Mouse (Mus musculus): Measurements from ENCODE around the gene Uck1.

Uck1 gene

DNA sequence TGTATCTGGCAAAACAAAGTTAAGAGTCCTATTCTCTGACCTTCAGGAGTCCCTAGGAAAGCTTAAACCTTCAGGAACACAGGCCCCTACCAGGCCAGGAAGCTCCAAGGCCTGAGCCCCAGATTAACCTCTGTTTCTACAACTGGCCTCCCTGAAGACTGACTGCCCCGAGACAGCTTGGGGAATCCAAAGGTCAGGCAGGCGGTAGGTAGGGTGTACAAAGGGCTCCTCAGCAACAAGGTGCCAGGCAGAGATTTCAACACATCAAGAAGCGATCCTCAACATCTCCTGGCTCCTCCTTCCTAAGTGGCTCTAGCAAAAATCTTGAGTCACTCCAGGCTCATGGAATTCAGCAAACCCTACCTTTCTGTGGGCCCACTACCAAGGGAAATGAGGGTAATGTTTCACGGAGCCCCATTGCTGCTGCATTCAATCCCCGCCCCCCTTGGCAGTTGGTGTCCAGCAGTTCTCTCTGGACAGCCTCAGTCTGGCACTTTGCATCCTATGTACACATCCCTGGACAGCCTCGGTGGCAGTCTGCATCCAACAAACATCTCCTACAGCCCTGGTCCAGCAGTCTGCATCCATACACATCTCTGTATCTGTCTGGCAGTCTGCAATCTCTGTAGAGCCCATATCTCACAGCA, 949 bp downstream of the Uck1 start:
- DNase-seq (ENCODE audit: low read depth, low spot score), result no peak

DNA sequence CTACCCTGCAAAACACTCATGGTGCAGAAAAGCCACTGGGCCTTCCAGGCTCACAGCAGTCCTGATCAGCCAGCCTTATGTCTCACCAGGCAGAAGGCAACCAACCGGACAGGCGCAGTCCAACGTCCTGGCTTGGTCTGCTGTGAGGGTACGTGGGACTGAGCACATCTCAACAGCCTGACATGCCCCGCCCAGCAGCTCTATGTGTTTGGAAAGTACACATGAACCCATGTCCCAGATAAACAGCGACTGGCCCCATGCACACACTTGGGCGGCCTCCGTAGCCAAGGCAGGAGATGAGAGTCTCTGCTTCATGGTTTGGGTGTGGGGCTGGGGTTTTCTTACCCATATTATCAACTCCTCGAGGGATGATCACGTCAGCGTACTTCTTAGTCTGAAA, 3.7 kb downstream of the Uck1 start:
- no peak for DNase-seq (ENCODE audit: low read depth, low spot score)

DNA sequence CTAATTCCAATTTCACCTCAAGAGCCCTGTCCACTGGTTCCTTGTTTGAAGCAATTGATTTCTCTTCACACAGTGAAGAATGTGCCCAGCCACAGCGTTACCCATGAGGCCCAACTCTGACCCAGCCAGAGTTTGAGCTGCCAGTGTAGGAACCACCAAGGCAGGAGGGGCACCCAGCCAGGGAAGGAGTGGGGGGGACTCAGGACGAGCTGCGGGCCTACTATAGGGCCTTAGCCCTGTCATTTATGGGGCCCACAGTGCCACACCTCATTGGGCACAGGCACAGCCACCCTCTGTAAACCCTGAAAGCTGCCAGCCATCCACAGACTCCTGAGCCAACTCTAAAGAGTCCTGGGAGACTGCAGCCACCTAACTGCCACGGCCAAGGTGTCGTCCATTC, 5.4 kb downstream of the Uck1 start:
- DNase-seq (ENCODE audit: low read depth, low spot score), result no peak

DNA sequence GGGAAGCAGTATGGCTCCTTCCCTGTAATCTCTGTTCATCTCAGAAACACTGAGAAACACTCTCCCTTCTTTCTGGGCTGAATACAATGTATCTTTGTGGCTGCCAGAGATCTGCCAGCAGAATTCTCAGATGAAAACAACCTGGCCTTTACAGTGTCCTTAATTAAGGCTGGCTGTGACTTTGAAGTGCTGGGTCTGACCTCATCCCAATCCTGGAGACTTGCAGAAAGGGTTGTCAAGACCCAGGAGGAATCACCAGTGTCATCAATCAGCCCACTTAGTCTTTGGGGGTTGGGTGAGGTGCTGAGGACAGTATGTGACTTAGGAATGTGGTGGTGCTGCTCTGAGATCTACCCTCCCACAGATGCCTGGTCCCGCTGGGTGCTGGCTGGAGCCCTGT, 6.6 kb downstream of the Uck1 start:
- DNase-seq (ENCODE audit: low read depth, low spot score), result no peak

DNA sequence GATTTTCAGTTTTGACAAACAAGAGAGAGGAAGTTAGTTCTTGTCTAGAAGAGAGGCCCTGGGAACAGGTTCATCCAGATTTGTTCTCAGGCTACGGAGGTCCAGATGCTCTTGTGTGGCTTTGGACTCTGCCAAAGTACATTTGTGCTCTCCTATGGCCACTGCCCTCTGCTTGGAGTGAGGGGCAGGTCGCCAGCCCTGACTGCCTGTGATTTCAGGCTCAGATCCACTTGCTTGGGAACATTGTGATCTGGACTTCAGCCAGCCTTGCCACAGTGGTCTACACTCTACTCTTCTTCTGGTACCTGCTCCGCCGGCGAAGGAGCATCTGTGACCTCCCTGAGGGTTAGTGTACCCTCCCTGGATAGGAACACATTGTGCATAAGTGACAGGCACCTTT, 7.3 kb downstream of the Uck1 start:
- DNase-seq (ENCODE audit: low read depth, low spot score), result no peak

DNA sequence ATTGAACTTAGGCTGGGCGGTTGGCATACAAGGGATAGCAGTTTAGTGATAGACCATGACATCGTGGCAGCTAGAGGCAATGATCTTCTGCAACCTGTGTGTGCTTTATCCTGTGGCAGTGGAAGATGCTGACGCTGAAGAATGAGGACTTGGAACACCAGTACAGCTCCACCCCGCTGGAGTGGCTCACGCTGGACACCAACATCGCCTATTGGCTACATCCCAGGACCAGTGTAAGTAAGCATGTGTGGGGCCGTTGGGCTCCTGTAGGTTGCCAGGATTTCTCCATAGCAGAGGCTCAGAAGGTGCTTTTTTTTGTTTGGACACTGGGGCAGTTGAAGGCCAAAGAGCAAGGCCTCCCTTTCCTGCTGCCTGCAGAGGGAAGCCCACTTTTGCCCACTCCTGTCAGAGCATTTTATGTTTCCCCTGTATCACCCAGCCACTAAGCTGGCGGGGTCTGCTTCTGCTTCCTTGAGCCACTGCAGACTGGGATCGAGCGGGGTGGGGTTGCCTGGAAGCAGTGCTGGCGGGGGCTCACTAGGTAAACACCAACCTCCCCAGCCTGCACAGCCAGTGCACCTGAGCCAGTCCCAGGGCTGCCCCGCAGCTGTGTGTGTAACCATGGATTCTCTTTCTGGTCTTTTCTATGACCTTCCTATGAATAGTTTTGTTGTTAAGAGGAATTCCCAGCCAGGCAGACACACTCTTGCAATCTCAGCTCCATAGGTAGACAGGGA, 8.0 kb downstream of the Uck1 start:
- DNase-seq (ENCODE audit: low read depth, low spot score), result no peak

DNA sequence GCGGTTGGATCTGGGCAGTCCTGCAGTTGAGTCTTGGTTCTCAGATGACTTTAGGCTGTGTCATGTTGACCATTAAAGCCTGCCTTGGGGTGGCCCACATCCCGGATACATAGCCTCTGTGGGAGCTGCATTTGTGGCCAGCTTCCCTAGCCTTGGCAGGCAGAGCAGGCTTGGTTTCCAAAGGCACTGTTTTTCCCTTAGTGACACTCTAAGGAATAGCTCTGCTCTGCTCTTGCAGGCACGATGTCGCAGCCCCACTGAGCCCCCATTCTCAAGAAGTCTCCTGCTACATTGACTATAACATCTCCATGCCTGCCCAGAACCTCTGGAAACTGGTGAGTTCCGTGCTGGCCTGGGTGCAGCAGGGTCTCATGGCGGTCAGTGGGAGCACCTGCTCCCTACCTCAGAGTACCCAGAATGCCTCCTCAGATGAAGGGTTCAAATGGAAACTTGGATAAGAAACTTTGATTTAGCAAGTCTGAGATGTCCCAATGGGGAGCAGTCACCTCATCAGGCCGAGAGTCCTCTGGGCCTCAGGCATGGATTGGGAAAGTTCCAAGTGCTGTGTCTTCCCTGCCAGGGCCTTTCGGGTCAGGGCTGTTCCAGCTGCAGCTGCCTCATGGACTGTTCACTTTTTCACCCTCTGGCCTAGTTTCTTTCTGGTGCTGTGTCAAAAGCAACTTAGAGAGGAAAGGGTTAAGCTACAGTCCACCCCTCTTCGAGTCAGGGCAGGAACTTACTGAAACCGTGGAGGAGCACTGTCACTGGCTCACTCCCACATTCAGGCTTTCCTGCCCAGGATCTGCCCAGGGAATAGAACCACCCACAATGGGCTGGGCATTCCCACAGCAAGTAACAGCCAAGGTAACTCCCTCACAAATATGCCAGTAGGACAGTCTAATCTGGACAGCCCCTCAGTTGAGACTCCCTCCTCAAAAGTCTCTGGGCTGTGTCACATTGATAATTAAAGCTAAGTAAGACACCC, 11.3 kb downstream of the Uck1 start:
- no peak for DNase-seq (ENCODE audit: low read depth, low spot score)

DNA sequence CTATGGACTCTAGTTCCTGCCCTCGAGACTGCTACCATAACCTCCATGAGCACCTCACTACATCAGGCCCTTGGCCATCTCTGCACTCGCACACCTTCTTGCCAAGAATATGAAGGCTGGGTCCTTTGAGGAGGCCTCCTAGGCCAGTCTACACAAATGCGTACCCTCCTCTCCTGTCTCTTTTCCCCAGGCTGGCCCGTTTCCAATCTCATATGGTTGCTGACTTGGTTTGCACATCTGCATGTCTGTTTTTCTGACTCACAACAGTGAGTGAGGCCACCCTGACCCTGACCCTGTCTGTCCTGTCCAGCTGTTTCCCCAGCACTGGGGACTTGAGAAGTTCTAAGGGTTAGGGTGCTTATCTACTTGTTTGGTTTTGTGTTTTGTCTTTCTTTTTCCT, 13.2 kb downstream of the Uck1 start:
- DNase-seq (ENCODE audit: low read depth, low spot score), result no peak

DNA sequence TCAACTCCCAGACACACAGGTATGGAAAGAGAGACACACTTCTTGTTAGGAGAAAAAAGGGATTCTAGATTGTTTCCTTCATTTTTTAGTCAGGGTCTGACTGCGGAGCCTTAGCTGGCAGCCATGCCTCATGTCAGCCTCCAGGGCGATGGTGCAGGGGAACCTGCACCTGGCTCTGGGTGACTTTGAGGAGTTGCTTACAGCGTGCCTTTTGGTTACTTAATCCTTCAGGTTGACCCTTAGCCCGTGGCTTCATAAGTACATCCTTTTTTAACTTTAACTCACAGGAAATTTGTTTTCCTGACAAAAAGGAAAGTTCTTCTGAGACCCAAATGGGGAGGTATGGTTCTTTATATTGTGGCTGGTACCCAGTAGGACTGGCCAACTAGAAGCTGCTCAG, 17.0 kb downstream of the Uck1 start:
- no peak for DNase-seq (ENCODE audit: low read depth, low spot score)

DNA sequence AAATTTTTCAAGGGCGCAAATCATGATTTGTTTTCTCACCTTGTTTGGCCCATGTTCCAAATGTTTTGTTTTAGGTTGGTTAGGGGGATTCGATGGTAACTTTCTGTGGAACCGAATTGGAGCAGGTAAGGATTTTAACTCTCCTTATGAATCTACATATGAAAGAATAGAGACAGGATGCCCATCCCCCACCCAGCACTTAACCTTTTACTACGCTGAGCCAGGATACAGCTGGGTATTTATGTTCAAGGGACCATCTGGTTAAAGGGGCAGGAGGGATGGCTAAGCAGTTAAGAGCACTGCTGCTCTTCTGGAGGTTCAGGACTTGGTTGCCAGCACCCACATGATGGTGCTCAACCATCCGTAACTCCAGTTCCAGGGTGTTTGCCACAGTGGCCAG, 19.4 kb downstream of the Uck1 start:
- DNase-seq (ENCODE audit: low read depth, low spot score), result no peak

DNA sequence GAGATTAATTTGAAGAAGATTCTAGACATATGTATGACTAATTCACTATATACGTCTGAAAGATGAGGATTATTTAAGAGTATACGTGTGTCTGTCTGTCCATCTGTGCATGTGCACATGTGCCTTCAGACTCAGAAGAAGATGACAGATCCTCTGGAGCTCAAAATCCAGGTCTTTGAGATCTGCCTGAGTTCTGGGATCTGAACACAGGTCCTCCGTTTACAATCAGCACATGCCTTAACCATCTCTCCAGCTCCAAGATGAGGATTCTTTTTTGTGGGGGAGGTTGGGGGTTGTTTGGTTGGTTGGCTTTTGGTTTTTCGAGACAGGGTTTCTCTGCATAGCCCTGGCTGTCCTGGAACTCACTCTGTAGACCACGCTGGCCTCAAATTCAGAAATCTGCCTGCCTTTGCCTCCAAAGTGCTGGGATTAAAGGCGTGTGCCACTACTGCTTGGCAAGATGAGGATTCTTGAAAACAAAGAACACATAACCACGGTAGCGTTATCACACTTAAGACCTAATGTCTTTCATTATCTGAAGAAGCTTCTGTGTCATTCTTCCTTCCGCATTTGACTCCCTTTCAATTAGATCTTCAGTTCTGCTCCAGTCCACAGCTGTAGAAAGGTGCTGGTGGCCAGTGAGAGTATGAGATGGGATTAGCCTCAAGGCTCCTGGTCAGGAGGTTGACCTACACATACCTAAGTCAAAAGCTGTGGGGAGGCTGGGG, 21.1 kb downstream of the Uck1 start:
- DNase-seq (ENCODE audit: low read depth, low spot score), result no peak

DNA sequence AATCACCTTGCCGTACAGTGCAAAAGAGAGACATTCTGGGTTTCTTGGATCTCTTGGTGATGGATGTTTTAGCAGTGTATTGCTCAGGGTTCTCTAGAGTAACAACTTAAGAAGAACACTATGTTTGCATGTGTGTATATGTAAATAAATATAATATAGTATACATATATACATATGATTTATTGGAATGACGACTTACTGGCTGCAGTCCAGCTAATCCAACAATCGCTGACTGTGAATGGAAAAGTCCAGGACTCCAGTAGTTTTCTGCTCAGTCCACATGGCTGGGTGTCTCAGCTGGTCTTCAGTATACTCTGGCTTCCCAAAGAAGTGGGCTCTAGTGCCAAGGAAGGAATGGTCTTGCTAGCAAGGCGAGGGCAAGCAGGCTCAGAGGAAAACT, 22.4 kb downstream of the Uck1 start:
- DNase-seq (ENCODE audit: low read depth, low spot score), result no peak

DNA sequence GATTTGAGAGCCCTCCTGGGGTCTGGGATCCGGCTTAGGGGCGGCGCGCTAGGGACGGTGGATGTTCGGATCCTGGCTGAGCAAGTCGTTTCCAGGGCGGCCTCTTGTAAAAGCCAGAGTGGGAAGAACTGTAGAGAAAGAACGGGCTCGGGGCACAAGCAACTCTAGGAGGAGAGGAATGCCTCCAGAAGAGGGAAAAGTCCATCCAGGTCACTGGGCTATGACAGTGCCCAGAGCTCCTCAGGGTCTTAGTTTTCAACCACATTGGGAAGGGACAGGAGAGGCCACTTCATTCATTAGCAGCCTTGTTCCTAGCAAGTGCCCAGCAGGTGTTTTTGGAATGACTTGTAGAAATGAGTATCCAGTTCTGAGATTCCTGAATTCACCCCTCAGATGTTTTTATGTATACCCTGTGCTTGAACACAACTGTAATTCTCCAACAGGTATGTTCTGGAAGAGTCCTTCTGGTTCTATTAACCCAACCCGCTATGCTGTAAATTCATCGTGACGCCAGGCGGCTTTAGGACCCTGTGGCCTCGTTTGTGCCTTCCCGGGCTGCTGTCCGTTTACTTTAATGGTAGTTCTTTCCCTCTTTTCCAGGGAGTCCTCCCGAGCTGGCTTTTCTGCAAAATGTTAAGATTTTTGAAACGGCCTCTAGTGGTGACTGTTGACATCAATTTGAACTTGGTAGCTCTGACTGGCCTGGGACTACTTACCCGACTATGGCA, 23.0 kb downstream of the Uck1 start:
- DNase-seq (ENCODE audit: low read depth, low spot score), result peak; percentile 50

DNA sequence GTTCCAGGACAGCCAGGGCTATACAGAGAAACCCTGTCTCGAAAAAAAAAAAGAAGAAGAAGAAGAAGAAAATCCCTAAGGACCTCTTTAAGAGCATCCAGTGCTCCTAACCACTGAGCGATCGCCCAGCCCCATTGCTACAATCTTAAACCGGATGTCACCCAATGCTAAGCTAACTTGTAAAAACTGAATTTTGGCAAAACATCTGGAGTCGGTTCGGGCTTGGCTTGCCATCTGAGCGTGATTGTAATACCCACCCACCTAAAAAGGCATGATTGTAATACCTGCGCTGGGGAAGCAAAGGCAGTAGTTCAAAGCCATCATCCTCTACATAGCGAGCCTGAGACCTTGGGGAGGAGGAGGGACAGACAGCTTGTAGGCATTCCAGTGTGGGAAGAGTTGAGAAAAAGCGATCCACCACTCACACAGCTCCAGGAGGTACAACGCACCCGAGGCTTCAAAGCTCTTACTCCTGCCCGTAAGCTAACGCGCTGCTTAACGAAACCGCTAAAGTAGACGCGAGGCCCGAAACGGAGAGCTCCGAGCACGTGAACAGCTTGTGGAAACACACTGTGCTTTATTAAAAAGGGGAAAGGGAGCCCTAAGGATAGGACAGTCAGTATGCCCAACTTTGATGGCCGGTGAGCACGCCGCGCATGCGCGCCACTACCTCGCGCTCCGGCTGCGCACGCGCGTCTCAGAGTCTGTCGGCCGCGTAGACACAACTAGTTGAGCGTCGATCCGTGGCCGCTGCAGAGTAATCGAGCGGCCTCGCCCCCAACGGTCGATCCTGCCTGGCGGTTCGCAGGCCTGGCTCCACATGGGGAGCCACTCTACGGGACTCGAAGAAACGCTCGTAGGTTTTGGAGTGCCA, 23.8 kb downstream of the Uck1 start, which contains the start of gene Pomt1:
Pomt1 (plus strand) TSS at position 705 of the 874 bp plus-strand sequence.
- peak; percentile 89 for DNase-seq (ENCODE audit: low read depth, low spot score)

DNA sequence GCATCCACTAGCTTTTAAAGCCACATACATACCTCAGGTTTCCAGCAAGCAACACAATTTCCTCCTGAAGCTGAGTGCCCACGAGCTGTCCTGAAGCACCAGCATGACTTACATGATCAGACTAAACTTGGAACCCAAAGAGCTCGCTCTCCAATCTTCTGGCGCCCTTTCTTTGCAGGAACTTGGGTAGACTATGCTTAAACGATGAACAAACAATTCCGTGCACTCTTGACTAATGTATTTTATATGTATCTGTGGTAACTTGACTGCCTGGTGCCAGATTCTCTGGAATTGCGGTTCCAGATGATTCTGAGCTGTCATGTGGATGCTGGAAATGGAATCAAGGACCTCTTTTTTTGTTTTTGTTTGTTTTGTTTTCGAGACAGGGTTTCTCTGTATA, 24.5 kb downstream of the Uck1 start:
- no peak for DNase-seq (ENCODE audit: low read depth, low spot score)

DNA sequence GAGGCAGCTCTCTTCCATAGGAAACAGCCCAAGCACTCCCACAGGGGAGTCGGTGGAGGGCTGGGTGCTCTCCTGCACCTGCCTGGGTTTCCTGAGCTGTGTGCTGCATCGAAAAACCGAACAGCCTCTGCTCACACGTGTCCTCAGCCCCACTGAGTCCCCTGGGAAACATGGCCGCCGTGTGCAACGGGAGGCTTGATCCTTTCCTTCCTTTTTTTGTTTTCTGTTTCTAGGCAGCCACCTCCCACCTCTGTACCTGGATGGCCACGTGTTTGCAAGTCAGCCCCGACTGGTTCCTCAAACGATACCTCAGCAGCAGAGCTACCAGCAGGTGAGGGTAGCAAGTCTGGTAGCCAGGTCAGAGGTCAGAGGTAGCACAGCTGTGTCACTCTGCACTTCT, 37.9 kb downstream of the Uck1 start:
- no peak for DNase-seq (ENCODE audit: low read depth, low spot score)

DNA sequence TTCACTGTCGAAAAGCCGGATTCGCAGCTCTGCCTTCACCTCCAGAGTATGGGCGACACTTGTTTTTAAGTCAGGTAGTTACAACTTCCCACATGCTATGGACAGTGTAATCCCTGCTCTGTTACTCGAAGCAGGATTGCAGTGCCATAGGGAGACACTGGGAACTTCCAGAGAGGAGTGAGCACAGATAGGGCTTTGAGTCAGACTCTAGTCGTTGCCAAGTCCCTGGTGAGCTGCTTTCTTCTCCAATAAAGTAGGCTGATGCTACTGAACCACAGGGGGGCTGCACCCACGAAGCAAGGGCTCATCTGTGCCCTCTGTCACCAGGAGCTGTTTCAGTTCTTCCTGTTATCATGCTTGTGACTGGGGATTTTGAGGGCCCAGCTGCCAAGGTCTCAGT, 38.4 kb downstream of the Uck1 start:
- DNase-seq (ENCODE audit: low read depth, low spot score), result peak; percentile 29

DNA sequence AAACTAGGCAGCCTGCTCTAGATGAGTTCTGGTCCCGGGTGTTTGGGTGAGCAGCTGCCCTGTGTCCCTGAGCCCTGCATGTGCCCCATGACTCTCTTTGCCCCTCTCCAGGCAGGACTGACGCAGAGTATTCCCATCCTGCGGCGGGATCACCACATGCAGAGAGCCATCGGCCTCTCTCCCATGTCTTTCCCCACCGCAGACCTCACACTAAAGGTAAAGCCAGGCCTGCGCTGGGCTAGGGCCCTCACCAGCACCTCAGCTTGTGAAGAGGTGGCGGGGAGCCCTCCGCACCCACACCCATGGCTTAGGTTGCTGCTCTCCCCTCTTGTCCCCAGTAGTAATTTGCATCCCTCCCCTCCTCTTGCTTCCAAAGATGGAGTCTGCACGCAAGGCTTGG, 39.0 kb downstream of the Uck1 start:
- DNase-seq (ENCODE audit: low read depth, low spot score), result no peak

DNA sequence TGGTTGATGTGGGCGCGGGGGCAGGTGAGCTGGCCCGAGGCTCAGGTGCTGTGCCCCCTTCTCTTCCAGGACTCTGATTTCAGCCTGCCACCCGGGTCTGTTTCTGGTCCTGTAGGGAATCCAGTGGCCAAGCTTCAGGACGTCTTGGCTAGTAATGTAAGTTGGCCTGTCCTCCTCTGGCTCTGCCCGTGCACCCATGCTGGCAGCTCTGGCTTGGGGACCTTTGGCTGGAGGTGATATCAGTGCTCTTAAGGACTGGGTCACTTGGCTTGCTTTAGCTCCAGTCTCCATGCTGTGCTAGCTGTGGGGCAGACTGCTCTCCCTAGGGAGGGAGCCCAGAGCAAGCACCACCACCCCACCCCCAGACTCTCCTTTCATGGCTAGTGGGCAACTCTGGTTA, 39.9 kb downstream of the Uck1 start:
- no peak for DNase-seq (ENCODE audit: low read depth, low spot score)

DNA sequence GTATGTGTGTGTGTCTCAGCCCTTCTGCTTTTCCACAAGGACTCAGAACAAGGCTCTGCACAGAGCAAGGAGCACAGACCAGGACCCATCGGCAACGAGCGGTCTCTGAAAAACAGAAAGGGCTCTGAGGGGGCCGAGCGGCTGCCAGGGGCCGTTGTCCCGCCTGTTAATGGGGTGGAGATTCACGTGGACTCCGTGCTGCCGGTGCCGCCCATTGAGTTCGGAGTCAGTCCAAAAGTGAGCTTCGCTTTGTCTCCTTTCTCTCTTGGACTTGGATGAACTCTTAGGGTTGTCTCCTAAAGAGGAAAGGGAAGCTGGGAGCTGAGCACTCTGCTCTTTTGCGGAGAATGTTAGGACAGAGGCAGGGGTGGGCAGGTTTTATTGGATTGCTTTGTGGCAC, 40.5 kb downstream of the Uck1 start:
- DNase-seq (ENCODE audit: low read depth, low spot score), result no peak
